Mouse (Mus musculus) CH12.LX (cell line): ENCODE data around the gene Hpse2. TPM values are rescaled to one million over a fixed set of nuclear protein-coding genes. Genes with fewer than 3 reads are reported as not detected.

Source experiments
- DNase-seq: peaks from one replicate; pipeline ENCODE4 v3.0.0-alpha.2; 2013; ENCODE audit errors: extremely low read depth
- H3K27ac ChIP-seq: 2 replicates; pipeline ENCODE4 v1.5.1; 2012; ENCODE audit warnings: low read depth, mild to moderate bottlenecking, control low read depth, moderate library complexity; ENCODE audit not compliant: insufficient read depth
- H3K27me3 ChIP-seq: replicated peaks from 2 replicates; pipeline ENCODE3; 2012; ENCODE audit warnings: inconsistent platforms
- H3K36me3 ChIP-seq, 2 experiments: replicated peaks in 1 of 2; 2 replicates each; pipeline versions ENCODE3 to v1.6.1; 2012; ENCODE audit warnings: inconsistent platforms in 1 of 2, low read length in 1 of 2, mild to moderate bottlenecking in 1 of 2, mixed read lengths in 1 of 2, moderate library complexity in 1 of 2; ENCODE audit not compliant: control insufficient read depth in 1 of 2, insufficient read depth in 1 of 2
- H3K4me1 ChIP-seq, 2 experiments: 2 replicates each; pipeline ENCODE4 v1.6.1; 2012; ENCODE audit warnings: inconsistent platforms in 1 of 2, moderate library complexity in 1 of 2; ENCODE audit not compliant: insufficient read depth in 2 of 2, control insufficient read depth in 1 of 2
- H3K4me2 ChIP-seq: 2 replicates; pipeline ENCODE4 v1.6.1; 2012; ENCODE audit warnings: low read depth, mild to moderate bottlenecking, control low read depth; ENCODE audit not compliant: poor library complexity, insufficient read depth, severe bottlenecking
- H3K4me3 ChIP-seq, 3 experiments: fragments of 150-350 bp in 1 of 3; sonication (generic) in 1 of 3; replicated peaks in 1 of 3; 2 replicates each; pipeline versions ENCODE3 to v1.5.1; 2011 to 2012; ENCODE audit warnings: low read depth in 2 of 3, low read length in 2 of 3, mild to moderate bottlenecking in 2 of 3, moderate library complexity in 2 of 3, control low read depth in 1 of 3, improper control_type of control experiment in 1 of 3, inconsistent platforms in 1 of 3, mixed read lengths in 1 of 3; ENCODE audit not compliant: poor library complexity in 1 of 3
- H3K79me2 ChIP-seq: replicated peaks from 2 replicates; pipeline ENCODE4 v1.6.1; 2012; ENCODE audit warnings: mild to moderate bottlenecking, moderate library complexity; ENCODE audit not compliant: control insufficient read depth, poor library complexity, insufficient read depth, severe bottlenecking; ENCODE audit errors: extremely low read depth
- H3K9ac ChIP-seq: 2 replicates; pipeline ENCODE4 v1.6.1; 2012; ENCODE audit warnings: low read depth, mild to moderate bottlenecking, control low read depth, moderate library complexity; ENCODE audit not compliant: insufficient read depth
- H3K9me3 ChIP-seq: replicated peaks from 2 replicates; pipeline ENCODE3; 2012; ENCODE audit warnings: low read length, inconsistent platforms, mixed read lengths
- BHLHE40 ChIP-seq: IDR thresholded peaks from 2 replicates; pipeline ENCODE4 v1.6.1; 2011; ENCODE audit warnings: mild to moderate bottlenecking, low read depth, low read length, improper control_type of control experiment
- CHD1 ChIP-seq: IDR thresholded peaks from 2 replicates; pipeline ENCODE4 v1.6.1; 2012; ENCODE audit warnings: low read depth, low read length, improper control_type of control experiment, inconsistent platforms
- CTCF ChIP-seq, 2 experiments: IDR thresholded peaks in 1 of 2; conservative IDR thresholded peaks in 1 of 2; 2 replicates each; pipeline ENCODE4 v1.5.1; 2011 to 2012; ENCODE audit warnings: low read depth in 2 of 2, low read length in 2 of 2, improper control_type of control experiment in 1 of 2, inconsistent platforms in 1 of 2, mild to moderate bottlenecking in 1 of 2, moderate library complexity in 1 of 2
- HCFC1 ChIP-seq: IDR thresholded peaks from 2 replicates; pipeline ENCODE4 v1.6.1; 2012; ENCODE audit warnings: low read depth, mild to moderate bottlenecking, inconsistent platforms, low read length, improper control_type of control experiment
- JUND ChIP-seq: conservative IDR thresholded peaks from 2 replicates; pipeline ENCODE4 v1.6.1; 2011; ENCODE audit warnings: low read depth, low read length, improper control_type of control experiment
- MAFK ChIP-seq: IDR thresholded peaks from 2 replicates; pipeline ENCODE4 v1.6.1; 2011; ENCODE audit warnings: low read length, improper control_type of control experiment; ENCODE audit not compliant: insufficient replicate concordance
- MAZ ChIP-seq: IDR thresholded peaks from 2 replicates; pipeline ENCODE4 v1.6.1; 2012; ENCODE audit warnings: low read depth, mild to moderate bottlenecking, inconsistent platforms, low read length, improper control_type of control experiment, moderate library complexity
- MEF2A ChIP-seq: IDR thresholded peaks from 2 replicates; pipeline ENCODE4 v1.6.1; 2014; ENCODE audit warnings: low read depth, mild to moderate bottlenecking, inconsistent platforms, low read length, improper control_type of control experiment, borderline replicate concordance
- MXI1 ChIP-seq: IDR thresholded peaks from 2 replicates; pipeline ENCODE4 v1.6.1; 2011; ENCODE audit warnings: mild to moderate bottlenecking, low read depth, low read length, improper control_type of control experiment
- RAD21 ChIP-seq: IDR thresholded peaks from 2 replicates; pipeline ENCODE4 v1.6.1; 2011; ENCODE audit warnings: low read depth, mild to moderate bottlenecking, low read length, improper control_type of control experiment, moderate library complexity
- RCOR1 ChIP-seq: conservative IDR thresholded peaks from 2 replicates; pipeline ENCODE4 v1.6.1; 2012; ENCODE audit warnings: low read depth, mild to moderate bottlenecking, inconsistent platforms, low read length, improper control_type of control experiment
- TBP ChIP-seq: conservative IDR thresholded peaks from 2 replicates; pipeline ENCODE4 v1.6.1; 2011; ENCODE audit warnings: low read depth, low read length, improper control_type of control experiment
- TCF12 ChIP-seq: IDR thresholded peaks from 2 replicates; pipeline ENCODE4 v1.6.1; 2014; ENCODE audit warnings: low read depth, mild to moderate bottlenecking, inconsistent platforms, low read length, improper control_type of control experiment
- UBTF ChIP-seq: IDR thresholded peaks from 2 replicates; pipeline ENCODE4 v1.6.1; 2012; ENCODE audit warnings: low read depth, mild to moderate bottlenecking, inconsistent platforms, low read length, improper control_type of control experiment, moderate library complexity
- ZNF384 ChIP-seq: IDR thresholded peaks from 2 replicates; pipeline ENCODE4 v1.6.1; 2012; ENCODE audit warnings: low read depth, low read length, improper control_type of control experiment, inconsistent platforms
- dilution Hi-C: fragments of 300-500 bp; cut with MboI; formaldehyde crosslinking; loops from 2 replicates; pipeline ENCODE4 v1.14.3; 2020; ENCODE audit warnings: low sequenced_read_pairs; ENCODE audit not compliant: extremely low pct_unique_long_range_greater_than_20kb, extremely low pct_ligation_motif_present
- in situ Hi-C: fragments of 300-500 bp; cut with MboI; formaldehyde crosslinking; loops from 3 replicates; pipeline ENCODE4 v1.14.3; 2019; ENCODE audit warnings: low sequenced_read_pairs, low pct_ligation_motif_present, low pct_unique_long_range_greater_than_20kb, mixed read lengths
- polyA plus RNA-seq: library from polyadenylated mRNA; unstranded; fragments of >175 nt; gene quantifications from 2 replicates; pipeline ENCODE4 v1.2.1, GENCODE M21; 2012; ENCODE audit warnings: low read depth; ENCODE audit not compliant: insufficient read length
- total RNA-seq, 2 experiments: library from RNA; depleted of rRNA; stranded (reverse); fragments of 300-350 nt in 1 of 2; fragments of >200 nt in 1 of 2; gene quantifications; 2 replicates each; pipeline ENCODE4 v1.2.3; 2012 to 2014

Hpse2 gene
- total and polyA plus RNA-seq, 3 experiments = not detected

DNA sequence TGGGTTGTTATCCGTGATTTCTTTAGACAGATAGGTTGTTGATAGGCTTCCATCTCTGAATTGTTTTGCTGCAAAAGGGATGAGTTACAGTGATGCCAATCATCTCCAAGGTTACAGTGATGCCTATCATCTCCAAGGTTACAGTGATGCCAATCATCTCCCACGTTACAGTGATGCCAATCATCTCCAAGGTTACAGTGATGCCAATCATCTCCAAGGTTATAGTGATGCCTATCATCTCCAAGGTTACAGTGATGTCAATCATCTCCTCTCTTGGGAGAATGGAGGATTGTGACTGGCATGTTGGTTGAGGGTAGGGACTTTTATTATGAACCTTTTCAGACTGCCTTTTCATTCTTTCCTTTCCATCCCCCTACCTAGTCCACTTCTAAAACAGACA lies 570.4 kb downstream of the Hpse2 start:
- no peak overlapping the region for H3K9ac ChIP-seq
- H3K4me1 ChIP-seq = no peaks in the 10 kb centered on the region
- no peaks in the 10 kb centered on the region for H3K9me3 ChIP-seq
- no peak overlapping the region for H3K4me2 ChIP-seq
- no peak overlapping the region for H3K27ac ChIP-seq
- H3K4me3 ChIP-seq = no peak overlapping the region
- in situ Hi-C loops (no loop called here), dilution Hi-C loops (no loop called here)
- no peaks in the 10 kb centered on the region for H3K79me2 ChIP-seq
- no peak for DNase-seq
- no peaks in the 10 kb centered on the region for H3K36me3 ChIP-seq
- TF ChIP-seq MXI1 = no peak
- no peak for TF ChIP-seq UBTF
- no peaks in the 10 kb centered on the region for H3K27me3 ChIP-seq

DNA sequence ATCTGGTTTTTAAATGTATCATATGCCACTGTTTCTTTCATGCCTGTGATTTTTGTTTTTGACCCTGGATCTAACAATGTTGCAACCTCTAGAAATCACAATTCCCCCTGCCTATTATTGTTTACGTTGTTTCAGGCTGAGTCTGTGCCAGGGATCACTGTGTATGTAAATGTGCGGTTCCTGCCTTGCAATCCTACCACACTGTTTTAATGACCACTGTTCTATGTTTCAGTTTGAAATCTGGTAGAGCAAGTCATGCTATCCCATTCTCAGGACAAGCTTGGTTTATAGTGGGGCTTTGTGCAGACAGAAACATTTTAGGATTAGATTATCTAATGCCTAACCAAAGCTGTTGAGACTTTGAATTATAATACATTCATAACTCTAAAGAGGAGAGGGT lies 571.9 kb downstream of the Hpse2 start:
- no peak for DNase-seq
- no peaks in the 10 kb centered on the region for H3K9me3 ChIP-seq
- H3K9ac ChIP-seq = no peak overlapping the region
- H3K36me3 ChIP-seq = no peaks in the 10 kb centered on the region
- dilution Hi-C loops = no loop called here
- in situ Hi-C loops = no loop called here
- no peak overlapping the region for H3K4me3 ChIP-seq
- no peaks in the 10 kb centered on the region for H3K79me2 ChIP-seq
- no peak overlapping the region for H3K4me2 ChIP-seq
- peaks cover 0 to 8% of the 10 kb centered on the region in 2 experiments; a peak in 2 of 4 replicates for H3K4me1 ChIP-seq
- H3K27ac ChIP-seq = no peak overlapping the region
- no peak for TF ChIP-seq TBP
- no peak for TF ChIP-seq MEF2A
- no peak for TF ChIP-seq CTCF (conservative IDR thresholded peaks at IDR 0.05 in 1 of 2, IDR thresholded peaks at IDR 0.05 in 1 of 2; ENCODE audit: low read depth in 2 of 2, low read length in 2 of 2)
- no peak for TF ChIP-seq ZNF384
- TF ChIP-seq HCFC1 = no peak
- no peak for TF ChIP-seq CHD1
- TF ChIP-seq JUND = no peak
- TF ChIP-seq TCF12 = no peak
- no peak for TF ChIP-seq UBTF
- no peak for TF ChIP-seq MAFK
- TF ChIP-seq RCOR1 = no peak
- no peak for TF ChIP-seq RAD21
- H3K27me3 ChIP-seq = no peaks in the 10 kb centered on the region

DNA sequence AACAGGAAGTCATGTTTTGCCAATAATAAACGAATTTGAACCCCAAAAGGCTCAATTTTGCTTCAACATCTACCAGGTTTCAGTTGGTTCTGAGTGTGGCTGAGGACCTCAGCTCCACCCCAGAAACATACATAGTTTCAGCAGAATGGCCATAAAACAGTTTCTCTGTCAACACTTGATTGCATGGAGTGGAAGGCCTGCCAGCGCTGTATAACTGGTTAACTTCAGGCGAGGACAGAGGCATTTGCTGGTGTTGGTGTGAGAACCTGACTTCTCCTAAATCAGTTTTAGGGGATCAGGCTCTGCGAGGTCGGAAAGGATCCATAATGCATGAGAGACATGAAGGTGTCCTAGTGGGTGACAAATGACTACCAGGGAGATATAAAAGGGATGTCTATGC lies 578.0 kb downstream of the Hpse2 start:
- Histone ChIP-seq H3K27me3 (no peaks in the 10 kb centered on the region), H3K9me3 (no peaks in the 10 kb centered on the region), H3K9ac (no peak overlapping the region), H3K4me3 (no peak overlapping the region), H3K27ac (no peak overlapping the region)
- dilution Hi-C loops = no loop called here
- DNase-seq = no peak
- in situ Hi-C loops = no loop called here
- TF ChIP-seq BHLHE40 (no peak), MAZ (no peak)
- TF ChIP-seq, all 38 proteins: peak for 0
- no peaks in the 10 kb centered on the region for H3K36me3 ChIP-seq
- H3K4me1 ChIP-seq = peaks cover 0 to 13% of the 10 kb centered on the region in 2 experiments; a peak in 2 of 4 replicates
- H3K79me2 ChIP-seq = no peaks in the 10 kb centered on the region
- no peak overlapping the region for H3K4me2 ChIP-seq
